Mouse (Mus musculus) right cerebral cortex, adult 2 months (tissue): ENCODE results near the gene Kcnn1.

Experiments
- DNase-seq, 2 experiments: peaks; one replicate each; pipeline ENCODE4 v3.0.0; 2021 to 2022; ENCODE audit warnings: low spot score in 2 of 2

Kcnn1 gene

GRCm38 (mm10) chr8:70792700-70793099 is 70.4 kb downstream of the Kcnn1 start:
- DNase-seq = no peak
